Mouse (Mus musculus) cerebellum, postnatal 14 days (tissue): Measurements from ENCODE around the gene Wasf3.
"Not testable (repeated sequence)": the region's sequence is repeated elsewhere in the genome, so short reads cannot be mapped to it uniquely, and the experiment has no call there.

Experiments
- DNase-seq, 2 experiments: peaks; one replicate each; pipeline ENCODE4 v3.0.0; 2021; ENCODE audit warnings: mixed read lengths in 2 of 2

The Wasf3 gene

DNA sequence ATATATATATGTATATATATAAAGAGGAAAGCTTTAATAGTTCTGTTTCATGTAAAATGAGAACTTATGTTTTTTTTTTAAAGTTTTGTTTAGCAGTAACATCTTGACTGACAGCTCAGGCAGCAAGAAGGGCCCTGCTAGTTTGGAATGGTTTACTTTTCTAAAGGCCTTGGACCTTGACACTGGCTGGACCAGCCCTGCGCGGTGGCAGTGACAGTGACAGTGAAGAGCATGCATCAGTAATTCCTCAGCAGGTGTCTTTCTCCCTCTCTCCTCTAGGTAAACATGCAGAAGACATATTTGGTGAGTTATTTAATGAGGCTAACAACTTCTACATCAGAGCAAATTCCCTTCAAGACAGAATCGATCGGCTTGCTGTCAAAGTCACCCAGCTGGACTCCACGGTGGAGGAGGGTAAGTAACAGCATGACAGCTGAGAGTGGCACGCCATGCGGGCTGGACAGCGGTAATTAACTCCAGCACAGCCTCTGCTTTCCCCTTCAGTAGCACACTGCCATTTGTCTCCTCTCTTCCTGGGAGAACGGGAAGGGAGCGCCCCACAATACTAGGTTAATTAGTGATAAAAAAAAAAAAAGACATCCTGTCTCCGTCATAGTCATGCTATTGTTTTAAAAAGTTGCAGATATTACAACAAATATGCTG is 66.9 kb downstream of the Wasf3 start:
- DNase-seq = no peak

DNA sequence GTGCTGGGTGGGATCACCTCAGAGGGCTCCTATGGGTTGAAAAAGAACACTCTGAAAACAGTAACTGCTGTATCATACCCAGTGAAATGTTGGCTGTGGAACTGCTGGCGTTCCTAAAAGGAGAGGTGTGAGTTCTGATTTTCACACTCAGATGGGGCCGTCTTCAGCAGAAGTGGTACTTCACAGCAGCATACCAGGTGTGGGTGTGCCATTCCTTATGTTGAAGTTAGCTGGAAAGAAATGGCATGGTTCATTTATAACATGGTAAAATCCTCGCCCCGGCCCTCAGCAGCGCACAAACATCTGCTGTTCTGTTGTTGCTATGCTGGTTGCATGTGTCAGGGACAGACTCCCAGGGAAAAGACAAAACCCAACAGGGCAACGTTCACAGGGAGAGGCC is 68.8 kb downstream of the Wasf3 start:
- no peak for DNase-seq

DNA sequence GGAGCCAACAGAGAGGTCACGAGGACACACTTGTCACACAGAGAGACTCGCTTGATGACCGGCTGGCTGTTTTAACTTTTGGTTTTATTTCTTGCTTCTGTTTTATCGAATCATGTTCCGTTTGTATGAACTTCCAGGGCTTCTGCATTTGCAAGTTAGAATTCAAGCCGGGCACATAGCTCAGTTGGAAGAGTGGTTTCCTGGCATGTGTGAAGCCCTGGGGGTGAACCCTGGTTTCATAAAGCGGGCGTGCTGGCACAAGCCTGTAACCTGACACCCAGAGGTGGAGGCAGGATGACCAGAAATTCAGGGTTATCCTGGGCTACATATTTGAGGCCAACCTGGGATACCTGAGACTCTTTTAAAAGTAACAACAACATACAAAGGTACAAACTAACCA is 76.8 kb downstream of the Wasf3 start:
- DNase-seq = no peak

DNA sequence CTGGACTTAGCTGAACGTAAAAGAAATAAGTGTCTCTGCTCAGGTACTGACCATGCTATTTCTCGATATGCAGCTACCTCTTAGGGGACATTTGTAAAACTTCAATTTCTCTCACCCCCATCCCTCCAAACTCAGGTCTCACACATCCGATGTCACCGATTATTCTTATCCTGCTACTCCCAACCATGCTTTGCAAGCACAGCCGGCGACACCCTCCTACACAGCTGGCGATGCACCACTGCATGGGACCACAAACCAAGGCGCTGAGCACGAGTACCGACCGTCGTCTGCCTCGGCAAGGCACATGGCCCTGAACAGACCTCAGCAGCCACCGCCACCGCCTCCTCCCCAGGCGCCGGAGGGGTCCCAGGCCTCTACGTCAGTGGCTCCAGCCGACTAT is 81.9 kb downstream of the Wasf3 start:
- DNase-seq = no peak

DNA sequence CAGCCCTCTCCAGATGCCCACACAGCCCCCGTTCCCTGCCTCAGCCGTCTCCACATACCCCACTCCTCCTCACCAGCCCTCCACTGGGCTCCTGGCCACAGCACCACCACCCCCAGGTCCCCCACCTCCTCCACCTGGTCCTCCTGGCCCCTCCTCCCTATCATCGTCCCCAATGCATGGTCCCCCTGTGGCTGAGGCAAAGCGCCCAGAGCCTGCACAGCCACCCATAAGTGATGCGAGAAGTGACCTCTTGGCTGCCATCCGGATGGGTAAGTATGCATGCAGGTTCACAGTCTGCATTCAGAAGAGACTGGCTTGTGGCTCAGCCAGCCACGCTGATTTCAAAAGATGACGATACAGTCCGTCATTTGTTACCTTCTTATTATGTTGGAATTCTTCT is 83.5 kb downstream of the Wasf3 start:
- peak; percentile 73 for DNase-seq

DNA sequence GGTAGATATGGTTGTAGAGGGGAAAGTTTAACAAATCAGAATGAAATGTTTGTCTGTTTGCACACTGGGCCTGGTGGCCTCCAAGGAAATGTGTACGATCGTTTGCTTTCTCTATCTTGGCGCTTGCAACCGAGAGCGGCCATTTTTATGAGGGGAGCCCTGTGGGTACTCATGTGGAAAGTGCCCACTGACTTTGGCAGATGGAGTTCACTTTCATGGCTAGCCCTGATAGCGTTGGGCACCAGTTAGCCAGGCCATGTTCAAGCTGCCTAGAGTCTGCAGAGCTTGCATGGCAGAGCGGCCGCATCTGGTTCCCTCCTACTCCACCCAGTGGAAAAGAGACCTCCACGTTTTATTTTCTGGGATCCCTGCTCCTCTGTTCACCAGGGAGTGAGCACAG is 86.0 kb downstream of the Wasf3 start:
- peak; percentile 39 to 45 for DNase-seq

DNA sequence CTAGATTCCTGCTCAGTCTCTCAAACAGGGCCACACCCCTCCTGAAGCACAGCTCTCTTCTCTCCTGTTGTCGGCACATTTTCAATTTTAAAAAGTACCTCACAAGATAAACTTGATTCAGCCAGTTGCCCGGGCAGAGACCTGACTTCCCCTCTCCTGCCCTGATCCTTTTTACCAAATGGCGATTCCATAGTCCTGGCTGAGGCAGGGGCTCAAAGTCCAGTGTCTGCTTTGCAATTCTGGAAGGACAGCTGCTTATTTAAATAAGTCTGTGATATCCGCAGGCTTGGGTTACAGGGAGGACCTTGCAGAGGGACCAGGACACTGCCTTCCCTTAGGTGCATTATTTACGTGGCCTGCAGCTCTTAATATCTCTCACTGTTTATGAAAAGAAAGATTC is 86.5 kb downstream of the Wasf3 start:
- no peak for DNase-seq

DNA sequence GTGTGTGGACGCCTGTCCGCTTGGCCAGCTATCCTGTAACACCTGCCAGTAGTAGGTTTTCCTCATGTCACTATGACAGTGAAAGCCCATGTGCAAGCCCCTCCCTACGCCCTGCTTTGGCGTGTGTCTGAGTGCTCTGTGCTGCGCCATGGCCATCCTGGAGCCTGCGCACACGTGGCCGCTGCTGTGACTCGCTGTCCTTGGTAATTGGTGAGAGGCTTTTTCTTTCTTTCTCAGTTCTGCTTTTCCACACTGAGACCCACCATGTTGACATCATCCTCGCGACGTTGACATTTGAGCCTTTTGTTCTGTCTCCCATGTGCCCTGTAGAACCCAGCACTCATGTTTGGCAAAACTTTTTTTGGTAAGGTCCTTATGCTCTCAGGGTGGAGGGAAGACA is 87.0 kb downstream of the Wasf3 start:
- no peak for DNase-seq

DNA sequence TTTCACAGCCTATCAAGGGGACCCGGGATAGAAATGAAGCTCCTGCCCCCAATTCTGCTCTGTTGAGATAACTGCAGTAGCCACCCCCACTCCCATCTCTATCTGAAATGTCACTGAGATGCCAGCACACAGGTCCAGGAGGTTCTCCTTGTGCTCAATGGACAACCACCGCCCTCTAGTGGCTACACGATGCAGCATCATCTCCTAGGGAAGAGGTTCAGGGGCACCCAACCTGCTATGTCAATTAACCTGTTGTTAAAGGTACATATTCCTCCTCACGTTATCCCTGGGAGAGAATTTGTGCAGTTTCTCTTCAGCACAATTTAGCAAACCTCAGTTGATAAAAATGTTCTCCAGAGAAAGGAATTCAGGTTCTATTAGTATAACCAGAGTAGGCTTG is 94.8 kb downstream of the Wasf3 start:
- DNase-seq = peak; percentile 70 to 75

DNA sequence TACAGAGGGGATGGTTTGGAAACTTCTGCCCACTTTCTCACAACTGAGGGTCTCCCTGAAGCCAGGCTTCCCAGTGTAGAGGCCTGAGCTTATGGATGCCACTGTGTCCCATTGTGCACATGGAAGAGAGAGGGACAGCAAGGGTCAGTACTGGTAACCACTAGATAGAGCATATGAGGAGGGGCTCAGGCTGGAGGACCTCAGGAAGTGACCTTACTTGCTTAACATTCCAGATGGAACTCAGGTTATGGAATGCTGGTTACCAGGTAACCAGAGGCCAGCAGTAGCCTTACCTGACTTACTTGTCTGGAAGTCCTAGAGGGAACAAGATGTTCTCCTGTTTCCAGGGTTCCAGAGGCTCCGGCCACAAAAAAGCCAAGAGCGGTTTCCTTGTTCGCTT is 96.9 kb downstream of the Wasf3 start, which contains the start of gene Gm6408:
Gene Gm6408 (plus strand): TSS at position 301 of the 400 bp plus-strand sequence.
- DNase-seq = not testable (repeated sequence)

DNA sequence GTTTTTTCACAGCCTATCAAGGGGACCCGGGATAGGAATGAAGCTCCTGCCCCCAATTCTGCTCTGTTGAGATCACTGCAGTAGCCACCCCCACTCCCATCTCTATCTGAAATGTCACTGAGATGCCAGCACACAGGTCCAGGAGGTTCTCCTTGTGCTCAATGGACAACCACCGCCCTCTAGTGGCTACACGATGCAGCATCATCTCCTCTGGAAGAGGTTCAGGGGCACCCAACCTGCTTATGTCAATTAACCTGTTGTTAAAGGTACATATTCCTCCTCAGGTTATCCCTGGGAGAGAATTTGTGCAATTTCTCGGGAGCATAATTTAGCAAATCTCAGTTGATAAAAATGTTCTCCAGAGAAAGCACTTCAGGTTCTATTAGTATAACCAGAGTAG is 104.2 kb downstream of the Wasf3 start:
- peak; percentile 60 to 75 for DNase-seq

DNA sequence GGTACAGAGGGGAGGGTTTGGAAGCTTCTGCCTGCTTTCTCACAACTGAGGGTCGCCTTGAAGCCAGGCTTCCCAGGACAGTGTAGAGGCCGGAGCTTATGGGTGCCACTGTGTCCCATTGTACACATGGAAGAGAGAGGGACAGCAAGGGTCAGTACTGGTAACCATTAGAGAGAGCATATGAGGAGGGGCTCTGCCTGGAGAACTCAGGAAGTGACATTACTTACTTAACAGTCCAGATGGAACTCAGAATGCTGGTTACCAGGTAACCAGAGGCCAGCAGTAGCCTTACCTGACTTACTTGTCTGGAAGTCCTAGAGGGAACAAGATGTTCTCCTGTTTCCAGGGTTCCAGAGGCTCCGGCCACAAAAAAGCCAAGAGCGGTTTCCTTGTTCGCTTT is 106.3 kb downstream of the Wasf3 start, which contains the start of gene Gm6370:
Gene Gm6370 (plus strand): TSS at position 301 of the 400 bp plus-strand sequence.
- not testable (repeated sequence) for DNase-seq

DNA sequence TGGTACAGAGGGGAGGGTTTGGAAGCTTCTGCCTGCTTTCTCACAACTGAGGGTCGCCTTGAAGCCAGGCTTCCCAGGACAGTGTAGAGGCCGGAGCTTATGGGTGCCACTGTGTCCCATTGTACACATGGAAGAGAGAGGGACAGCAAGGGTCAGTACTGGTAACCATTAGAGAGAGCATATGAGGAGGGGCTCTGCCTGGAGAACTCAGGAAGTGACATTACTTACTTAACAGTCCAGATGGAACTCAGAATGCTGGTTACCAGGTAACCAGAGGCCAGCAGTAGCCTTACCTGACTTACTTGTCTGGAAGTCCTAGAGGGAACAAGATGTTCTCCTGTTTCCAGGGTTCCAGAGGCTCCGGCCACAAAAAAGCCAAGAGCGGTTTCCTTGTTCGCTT is 117.3 kb downstream of the Wasf3 start, which contains the start of gene 4930449I24Rik:
Gene 4930449I24Rik (plus strand): TSS at position 301 of the 400 bp plus-strand sequence.
- not testable (repeated sequence) for DNase-seq

DNA sequence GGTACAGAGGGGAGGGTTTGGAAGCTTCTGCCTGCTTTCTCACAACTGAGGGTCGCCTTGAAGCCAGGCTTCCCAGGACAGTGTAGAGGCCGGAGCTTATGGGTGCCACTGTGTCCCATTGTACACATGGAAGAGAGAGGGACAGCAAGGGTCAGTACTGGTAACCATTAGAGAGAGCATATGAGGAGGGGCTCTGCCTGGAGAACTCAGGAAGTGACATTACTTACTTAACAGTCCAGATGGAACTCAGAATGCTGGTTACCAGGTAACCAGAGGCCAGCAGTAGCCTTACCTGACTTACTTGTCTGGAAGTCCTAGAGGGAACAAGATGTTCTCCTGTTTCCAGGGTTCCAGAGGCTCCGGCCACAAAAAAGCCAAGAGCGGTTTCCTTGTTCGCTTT is 129.0 kb downstream of the Wasf3 start, which contains the start of gene Gm3402:
Gene Gm3402 (plus strand): TSS at position 301 of the 400 bp plus-strand sequence.
- not testable (repeated sequence) for DNase-seq
